In genomic region chr1:158267020-158267571, GRCm38 (mm10) we compare ENCODE assay signal across 9 mouse cellular contexts.
DNase-seq lines count a peak whose midpoint lies in the region; ATAC-seq and TF ChIP-seq lines count a peak whose summit lies in the region.
"Had no signal": no experiment of that assay in that cellular context is flagged by ENCODE, and none has a peak within 500 bp of the region (broad histone marks: within the 10 kb centered on the region; RNA-seq: fewer than 3 reads in every experiment).

No protein-coding gene starts in this region.

- H3K4me2 ChIP-seq in forebrain, embryonic 15.5 days (replicated peaks), result no peak overlapping the region

- peaks cover 10% of the 10 kb centered on the region; the same call in 1 of the 2 replicates for H3K4me1 ChIP-seq in cerebellum, adult 2 months (ENCODE audit: control insufficient read depth, insufficient read depth, low read length)
- H3K4me1 ChIP-seq in forebrain, embryonic 15.5 days, result peaks cover 14% of the 10 kb centered on the region

- peak; percentile 80 for ATAC-seq in forebrain, embryonic 15.5 days (replicated peaks)

- TF ChIP-seq POLR2A in cerebellum, adult 2 months (IDR thresholded peaks at IDR 0.05; ENCODE audit: borderline replicate concordance, insufficient read depth, low read length), result no peak

- WGBS in cerebellum, adult 2 months, result 42% methylated on average over 8 of the region's 8 CpGs
- 9% methylated on average over 8 of the region's 8 CpGs for WGBS in forebrain, embryonic 15.5 days

- peak; percentile 78 for DNase-seq in testis, postnatal 10 days (ENCODE audit: low spot score)
- DNase-seq in testis, postnatal 14 days (ENCODE audit: low spot score), result no peak
- peak in 1 of 2 experiments; percentile 34 for DNase-seq in cerebellum, adult 2 months
- DNase-seq in kidney, postnatal 25 days, result peak; percentile 45 to 70
- peak; percentile 37 for DNase-seq in lung, postnatal 36 days
- peak; percentile 41 to 47 for DNase-seq in right cerebral cortex, postnatal 36 days (ENCODE audit: low spot score in 2 of 2)
- DNase-seq in T-cell, adult 2 months (ENCODE audit: low spot score), result no peak

- H3K27me3 ChIP-seq in cerebellum, adult 2 months (ENCODE audit: control insufficient read depth, insufficient read depth, low read length), result no peaks in the 10 kb centered on the region
- H3K27me3 ChIP-seq in forebrain, embryonic 15.5 days, result no peaks in the 10 kb centered on the region

- no peaks in the 10 kb centered on the region for H3K9me3 ChIP-seq in forebrain, embryonic 15.5 days

- H3K27ac ChIP-seq in cerebellum, adult 2 months (ENCODE audit: insufficient read depth, low read length), result no peak overlapping the region
- peak overlapping the region; percentile 62 for H3K27ac ChIP-seq in forebrain, embryonic 15.5 days (replicated peaks)
- H3K27ac ChIP-seq: macrophage had no signal

- no peaks in the 10 kb centered on the region for H3K36me3 ChIP-seq in forebrain, embryonic 15.5 days

- TF ChIP-seq CTCF in cerebellum, adult 2 months (IDR thresholded peaks at IDR 0.05; ENCODE audit: borderline replicate concordance, insufficient read depth, low read depth, low read length), result 0 out of 2 replicates have a peak, but pooled peaks have one; percentile 20

- H3K4me3 ChIP-seq in cerebellum, adult 2 months (replicated peaks; ENCODE audit: insufficient read depth, low read depth, low read length), result no peak overlapping the region
- no peak overlapping the region for H3K4me3 ChIP-seq in forebrain, embryonic 15.5 days

- no peak overlapping the region for H3K9ac ChIP-seq in forebrain, embryonic 15.5 days (replicated peaks)

Comparison
In these comparisons a context has a peak if more than half of its experiments do, and no peak if none do; other contexts are left out.
1. DNase-seq: peak in testis, postnatal 10 days (single experiment), kidney, postnatal 25 days (2 of 2), lung, postnatal 36 days (single experiment) and right cerebral cortex, postnatal 36 days (2 of 2); none in testis, postnatal 14 days (single experiment) and T-cell, adult 2 months (single experiment).